Mouse (Mus musculus) liver, postnatal 0 days (tissue): ENCODE measurements at regions not wholly inside any gene's neighbourhood (a gene's known extent, or its start where the extent isn't known, plus 50 kb on each side); places are given as distances from the start of the nearest gene placed in this dataset.

Experiments
- CTCF ChIP-seq: sonication (generic); IDR thresholded peaks from 2 replicates; pipeline ENCODE4 v1.5.1; 2016; ENCODE audit warnings: antibody characterized with exemption, low read depth
- EP300 ChIP-seq: IDR thresholded peaks from 2 replicates; pipeline ENCODE4 v1.6.1; 2016; ENCODE audit warnings: antibody characterized with exemption, low read depth, mild to moderate bottlenecking

DNA sequence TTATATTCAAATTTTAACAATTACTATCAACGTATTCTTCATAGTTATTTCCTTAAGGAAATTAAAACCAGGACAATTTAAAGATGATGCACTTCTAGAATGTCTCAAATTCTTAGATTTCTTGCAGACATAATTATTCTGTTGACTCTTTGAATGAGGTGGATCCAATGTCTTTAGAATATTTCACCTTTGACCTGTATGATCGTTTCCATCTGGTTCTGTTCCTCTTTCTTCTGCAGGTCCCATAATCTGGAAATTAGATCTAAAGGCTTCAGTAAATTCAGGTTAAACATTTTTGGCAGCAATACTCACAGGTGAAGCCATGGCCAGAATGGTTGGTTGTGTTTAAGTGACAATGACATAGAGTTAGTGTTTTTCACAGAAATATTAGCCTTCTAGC lies 982.4 kb downstream of the Car8 start:
- no peak for TF ChIP-seq CTCF
- TF ChIP-seq EP300: no peak
